Mouse (Mus musculus): ENCODE results near the gene Fgf8. TPM values are rescaled to one million over a fixed set of nuclear protein-coding genes. Genes with fewer than 3 reads are reported as not detected.

Gene Fgf8
- polyA plus RNA-seq, 1 experiment = 22.6 TPM

DNA sequence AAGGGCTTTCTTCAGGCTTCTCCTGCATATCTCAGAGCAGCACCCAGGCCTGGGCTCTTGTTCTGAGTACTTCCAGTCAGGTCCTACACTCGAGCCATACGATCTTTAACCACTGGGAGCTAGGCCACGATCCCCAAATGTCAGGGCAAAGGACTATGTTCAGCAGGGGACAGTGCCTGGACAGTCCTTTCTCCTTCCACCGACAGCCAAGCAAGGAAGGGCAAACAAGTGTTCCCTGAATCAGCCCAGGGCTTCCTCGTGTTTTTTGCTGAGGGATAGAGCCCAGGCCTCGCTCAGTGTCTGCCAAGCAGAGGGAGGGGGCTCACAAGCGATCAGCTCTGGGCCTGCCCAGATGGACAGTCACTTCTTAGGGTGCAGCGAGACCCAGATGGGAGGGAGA lies 12.7 kb downstream of the Fgf8 start:
- H3K4me3 ChIP-seq (ENCODE audit: low read depth, low read length) = no peak overlapping the region
- no peak overlapping the region for H3K27ac ChIP-seq (ENCODE audit: insufficient read depth, low read length)
- H3K9me3 ChIP-seq (replicated peaks; ENCODE audit: control insufficient read depth, insufficient read depth, low read length, poor library complexity, severe bottlenecking) = no peaks in the 10 kb centered on the region
- no peak overlapping the region for H3K9ac ChIP-seq (ENCODE audit: low read depth, poor library complexity, severe bottlenecking)
- H3K27me3 ChIP-seq (ENCODE audit: control insufficient read depth, insufficient read depth, low read length, poor library complexity, severe bottlenecking) = no peaks in the 10 kb centered on the region
- no peak for TF ChIP-seq CTCF (IDR thresholded peaks at IDR 0.05; ENCODE audit: low read depth, low read length)
- TF ChIP-seq POLR2A (IDR thresholded peaks at IDR 0.05; ENCODE audit: insufficient read depth, low read length) = no peak
- no peak for TF ChIP-seq EP300 (IDR thresholded peaks at IDR 0.05; ENCODE audit: insufficient read depth, low read depth, low read length)
- no peaks in the 10 kb centered on the region for H3K4me1 ChIP-seq (ENCODE audit: control insufficient read depth, insufficient read depth, low read length)
- H3K36me3 ChIP-seq (ENCODE audit: control insufficient read depth, insufficient read depth, low read length, poor library complexity, severe bottlenecking) = no peaks in the 10 kb centered on the region

DNA sequence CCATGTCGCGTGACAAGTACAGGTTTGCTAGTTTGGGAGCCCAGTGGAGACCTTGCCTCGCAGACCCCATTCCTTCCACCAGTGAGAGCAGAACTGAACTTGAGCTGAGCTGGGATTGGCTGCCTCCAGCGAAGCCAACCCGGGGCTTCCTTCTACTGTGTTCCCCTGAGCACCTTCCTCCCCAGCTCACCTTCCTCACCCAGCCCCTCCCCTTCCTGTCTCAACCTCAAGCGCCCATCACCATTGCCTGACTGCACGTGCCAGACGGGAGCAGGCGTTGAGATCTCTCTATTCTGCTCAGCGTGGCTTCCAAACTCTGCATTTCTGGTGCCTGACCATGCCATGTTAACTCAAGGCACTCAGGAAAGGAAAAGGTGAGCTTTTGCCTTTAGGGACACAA lies 15.5 kb downstream of the Fgf8 start:
- TF ChIP-seq POLR2A (IDR thresholded peaks at IDR 0.05; ENCODE audit: insufficient read depth, low read length) (no peak), EP300 (IDR thresholded peaks at IDR 0.05; ENCODE audit: insufficient read depth, low read depth, low read length) (no peak), CTCF (IDR thresholded peaks at IDR 0.05; ENCODE audit: low read depth, low read length) (no peak)
- Histone ChIP-seq H3K4me1 (ENCODE audit: control insufficient read depth, insufficient read depth, low read length) (no peaks in the 10 kb centered on the region), H3K9me3 (replicated peaks; ENCODE audit: control insufficient read depth, insufficient read depth, low read length, poor library complexity, severe bottlenecking) (no peaks in the 10 kb centered on the region), H3K27ac (ENCODE audit: insufficient read depth, low read length) (no peak overlapping the region), H3K27me3 (ENCODE audit: control insufficient read depth, insufficient read depth, low read length, poor library complexity, severe bottlenecking) (no peaks in the 10 kb centered on the region), H3K36me3 (ENCODE audit: control insufficient read depth, insufficient read depth, low read length, poor library complexity, severe bottlenecking) (no peaks in the 10 kb centered on the region), H3K9ac (ENCODE audit: low read depth, poor library complexity, severe bottlenecking) (no peak overlapping the region), H3K4me3 (ENCODE audit: low read depth, low read length) (no peak overlapping the region)

DNA sequence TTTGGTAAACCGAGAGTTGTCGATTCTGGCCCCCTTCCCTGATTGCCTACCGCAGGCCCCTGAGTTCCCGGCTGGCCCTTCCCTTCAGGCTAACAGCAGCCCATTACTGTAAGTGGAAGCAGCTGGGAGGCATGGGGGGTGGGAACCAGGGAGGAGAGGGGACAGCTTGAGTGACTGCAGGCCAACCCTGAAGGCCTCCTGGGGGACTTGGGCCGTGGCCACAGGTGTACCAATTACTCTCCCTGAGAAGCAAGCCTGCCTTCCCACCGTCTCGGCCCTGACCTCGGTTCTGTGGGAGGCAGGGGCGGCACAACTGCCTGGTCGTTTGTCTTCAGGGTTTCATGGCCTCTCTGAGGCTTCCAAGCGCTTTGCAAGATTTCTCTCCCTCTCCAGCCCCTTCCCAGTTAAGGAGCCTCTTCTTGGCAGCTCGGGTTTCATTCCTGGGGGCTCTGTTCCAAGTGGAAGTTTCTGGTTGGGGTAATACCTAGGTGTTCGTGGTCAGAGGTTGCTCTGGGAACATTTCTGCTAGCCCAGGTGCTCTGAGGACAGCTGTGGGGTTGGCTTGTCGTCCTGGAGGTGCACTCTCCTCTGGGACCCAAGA lies 16.9 kb downstream of the Fgf8 start:
- no peak overlapping the region for H3K4me3 ChIP-seq (ENCODE audit: low read depth, low read length)
- H3K4me1 ChIP-seq (ENCODE audit: control insufficient read depth, insufficient read depth, low read length) = no peaks in the 10 kb centered on the region
- no peaks in the 10 kb centered on the region for H3K9me3 ChIP-seq (replicated peaks; ENCODE audit: control insufficient read depth, insufficient read depth, low read length, poor library complexity, severe bottlenecking)
- no peak overlapping the region for H3K9ac ChIP-seq (ENCODE audit: low read depth, poor library complexity, severe bottlenecking)
- no peaks in the 10 kb centered on the region for H3K27me3 ChIP-seq (ENCODE audit: control insufficient read depth, insufficient read depth, low read length, poor library complexity, severe bottlenecking)
- no peak overlapping the region for H3K27ac ChIP-seq (ENCODE audit: insufficient read depth, low read length)
- no peak for TF ChIP-seq POLR2A (IDR thresholded peaks at IDR 0.05; ENCODE audit: insufficient read depth, low read length)
- no peak for TF ChIP-seq CTCF (IDR thresholded peaks at IDR 0.05; ENCODE audit: low read depth, low read length)
- no peak for TF ChIP-seq EP300 (IDR thresholded peaks at IDR 0.05; ENCODE audit: insufficient read depth, low read depth, low read length)
- no peaks in the 10 kb centered on the region for H3K36me3 ChIP-seq (ENCODE audit: control insufficient read depth, insufficient read depth, low read length, poor library complexity, severe bottlenecking)

DNA sequence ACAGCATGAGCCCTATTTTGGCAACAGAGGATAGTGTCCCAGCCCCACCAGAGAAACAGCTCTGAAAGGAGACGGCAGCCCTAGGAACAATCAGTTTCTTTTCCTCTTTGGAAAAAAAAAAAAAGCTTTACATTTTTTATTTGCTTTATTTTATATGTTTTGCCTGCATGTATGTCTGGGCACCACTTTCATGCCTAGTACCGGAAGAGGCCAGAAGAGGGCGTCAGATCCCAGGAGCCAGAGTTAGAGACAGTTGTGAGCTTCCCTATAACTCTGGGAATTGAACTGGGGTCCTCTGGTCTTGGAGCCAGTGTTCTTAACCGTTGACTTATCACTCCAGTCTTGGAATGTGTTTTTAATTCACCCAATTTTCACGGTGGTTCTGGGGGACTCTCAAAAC lies 20.5 kb downstream of the Fgf8 start:
- Histone ChIP-seq H3K27ac (ENCODE audit: insufficient read depth, low read length) (no peak overlapping the region), H3K27me3 (ENCODE audit: control insufficient read depth, insufficient read depth, low read length, poor library complexity, severe bottlenecking) (no peaks in the 10 kb centered on the region), H3K9ac (ENCODE audit: low read depth, poor library complexity, severe bottlenecking) (no peak overlapping the region), H3K9me3 (replicated peaks; ENCODE audit: control insufficient read depth, insufficient read depth, low read length, poor library complexity, severe bottlenecking) (no peaks in the 10 kb centered on the region), H3K36me3 (ENCODE audit: control insufficient read depth, insufficient read depth, low read length, poor library complexity, severe bottlenecking) (no peaks in the 10 kb centered on the region), H3K4me1 (ENCODE audit: control insufficient read depth, insufficient read depth, low read length) (no peaks in the 10 kb centered on the region), H3K4me3 (ENCODE audit: low read depth, low read length) (no peak overlapping the region)
- TF ChIP-seq EP300 (IDR thresholded peaks at IDR 0.05; ENCODE audit: insufficient read depth, low read depth, low read length) (no peak), CTCF (IDR thresholded peaks at IDR 0.05; ENCODE audit: low read depth, low read length) (peak; percentile 51)

DNA sequence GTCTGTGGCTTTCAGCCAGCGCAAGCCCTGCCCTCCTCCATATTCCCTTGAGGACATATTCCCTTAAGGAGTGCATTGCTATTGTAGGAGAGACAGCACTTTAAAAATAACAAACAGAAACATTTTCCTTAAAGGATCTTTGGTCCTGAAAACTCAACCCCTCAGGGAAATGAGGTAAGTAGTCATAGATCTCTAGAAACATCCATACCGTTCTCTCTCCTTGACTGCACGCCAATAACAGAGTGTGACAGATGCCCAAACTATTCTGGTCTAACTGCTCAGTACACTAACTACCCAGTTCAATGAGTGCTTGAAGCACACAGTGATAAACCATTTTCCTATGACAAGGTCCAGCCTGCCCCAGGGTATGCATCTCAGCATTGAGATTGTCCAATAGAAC lies 24.4 kb downstream of the Fgf8 start:
- Histone ChIP-seq H3K4me1 (ENCODE audit: control insufficient read depth, insufficient read depth, low read length) (no peaks in the 10 kb centered on the region), H3K9ac (ENCODE audit: low read depth, poor library complexity, severe bottlenecking) (no peak overlapping the region), H3K36me3 (ENCODE audit: control insufficient read depth, insufficient read depth, low read length, poor library complexity, severe bottlenecking) (no peaks in the 10 kb centered on the region), H3K4me3 (ENCODE audit: low read depth, low read length) (no peak overlapping the region), H3K27ac (ENCODE audit: insufficient read depth, low read length) (no peak overlapping the region), H3K9me3 (replicated peaks; ENCODE audit: control insufficient read depth, insufficient read depth, low read length, poor library complexity, severe bottlenecking) (no peaks in the 10 kb centered on the region), H3K27me3 (ENCODE audit: control insufficient read depth, insufficient read depth, low read length, poor library complexity, severe bottlenecking) (no peaks in the 10 kb centered on the region)
- TF ChIP-seq EP300 (IDR thresholded peaks at IDR 0.05; ENCODE audit: insufficient read depth, low read depth, low read length) (no peak), POLR2A (IDR thresholded peaks at IDR 0.05; ENCODE audit: insufficient read depth, low read length) (no peak), CTCF (IDR thresholded peaks at IDR 0.05; ENCODE audit: low read depth, low read length) (no peak)

DNA sequence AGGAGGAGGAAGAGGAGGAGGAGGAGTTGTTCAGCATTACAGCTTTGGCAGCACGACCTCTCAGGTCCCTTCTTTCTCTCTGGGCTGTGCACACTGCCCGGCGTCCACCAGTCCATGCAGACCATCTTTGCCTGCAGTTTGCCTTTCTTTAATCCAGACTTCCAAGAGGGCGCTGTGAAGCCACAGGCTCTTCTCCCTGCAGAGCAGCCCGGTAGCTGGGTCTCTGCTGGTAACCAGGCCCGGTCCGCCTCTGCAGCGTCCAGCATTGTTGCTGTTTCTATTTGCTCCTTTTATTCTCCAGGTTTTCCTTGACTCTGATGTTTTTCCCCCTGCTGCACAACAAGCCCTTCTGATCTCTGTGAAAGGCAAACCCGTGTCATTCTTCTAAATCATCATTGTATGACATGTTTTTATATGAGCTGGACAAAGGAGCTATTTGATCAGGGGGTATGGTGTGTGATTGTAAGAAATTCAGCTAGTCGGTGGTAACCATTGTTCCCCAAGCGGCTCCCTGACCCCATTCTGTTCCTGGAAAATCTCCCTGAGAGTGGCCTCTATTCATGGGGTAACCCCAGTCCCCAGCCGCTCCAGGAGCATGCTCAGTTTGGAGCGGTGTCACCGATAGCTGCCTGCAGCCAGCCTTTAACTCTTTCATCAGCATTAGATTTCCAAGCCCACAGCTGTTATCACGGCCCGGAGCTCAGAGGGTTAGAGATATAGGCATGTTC lies 25.1 kb downstream of the Fgf8 start:
- no peak for TF ChIP-seq POLR2A (IDR thresholded peaks at IDR 0.05; ENCODE audit: insufficient read depth, low read length)
- no peak for TF ChIP-seq EP300 (IDR thresholded peaks at IDR 0.05; ENCODE audit: insufficient read depth, low read depth, low read length)
- peak; percentile 47 for TF ChIP-seq CTCF (IDR thresholded peaks at IDR 0.05; ENCODE audit: low read depth, low read length)
- Histone ChIP-seq H3K4me1 (ENCODE audit: control insufficient read depth, insufficient read depth, low read length) (no peaks in the 10 kb centered on the region), H3K36me3 (ENCODE audit: control insufficient read depth, insufficient read depth, low read length, poor library complexity, severe bottlenecking) (no peaks in the 10 kb centered on the region), H3K4me3 (ENCODE audit: low read depth, low read length) (no peak overlapping the region), H3K27me3 (ENCODE audit: control insufficient read depth, insufficient read depth, low read length, poor library complexity, severe bottlenecking) (no peaks in the 10 kb centered on the region), H3K9me3 (replicated peaks; ENCODE audit: control insufficient read depth, insufficient read depth, low read length, poor library complexity, severe bottlenecking) (no peaks in the 10 kb centered on the region), H3K27ac (ENCODE audit: insufficient read depth, low read length) (no peak overlapping the region), H3K9ac (ENCODE audit: low read depth, poor library complexity, severe bottlenecking) (no peak overlapping the region)

Data from ES-Bruce4 (cell line).